Mouse (Mus musculus) heart, embryonic 11.5 days (tissue): ENCODE data around the gene Scnm1. TPM values are rescaled to one million over a fixed set of nuclear protein-coding genes. Genes with fewer than 3 reads are reported as not detected.

Experiments
- microRNA-seq: library from miRNA; unstranded; fragments of <30 nt; microRNA quantifications from one replicate; pipeline ENCODE4, GENCODE M21; 2016; ENCODE audit warnings: borderline number of aligned reads
- polyA plus RNA-seq: library from polyadenylated mRNA; unstranded; fragments of >200 nt; fragmentation: Nextera tagmentation; extraction: Ambion mirVana; gene quantifications from 2 replicates; pipeline ENCODE4 v1.2.1, GENCODE M21; 2014

Scnm1 gene
- polyA plus RNA-seq, 1 experiment from 2014 or later = 57.7 TPM

Small RNA genes within 50 kb of the gene (microRNA-seq; reads per million reads assigned to microRNA genes)
- not detected for gene Mir8099-1

Other genes with a start within 250 kb of the Scnm1 start
- gene Psmb4, start 247.1 kb downstream of the Scnm1 start, polyA plus RNA-seq = 293 and 305 TPM in 2 replicates
- 36.8 and 45.6 TPM in 2 replicates for gene Selenbp1, start 201.0 kb downstream of the Scnm1 start, polyA plus RNA-seq
- gene Rfx5, start 179.9 kb downstream of the Scnm1 start, polyA plus RNA-seq = 6.7 and 7.9 TPM in 2 replicates
- 12.9 and 18.5 TPM in 2 replicates for gene Pi4kb, start 159.3 kb downstream of the Scnm1 start, polyA plus RNA-seq
- gene Zfp687, start 118.6 kb downstream of the Scnm1 start, polyA plus RNA-seq = 16.2 and 19.6 TPM in 2 replicates
- 231 and 247 TPM in 2 replicates for gene Psmd4, start 91.4 kb downstream of the Scnm1 start, polyA plus RNA-seq
- gene Pip5k1a, start 27.1 kb downstream of the Scnm1 start, polyA plus RNA-seq = 11.8 and 14.0 TPM in 2 replicates
- 108 and 113 TPM in 2 replicates for gene Vps72, start 23.0 kb downstream of the Scnm1 start, polyA plus RNA-seq
- gene Tmod4, start 9.5 kb downstream of the Scnm1 start, polyA plus RNA-seq = 0.53 and 0.83 TPM in 2 replicates
- 6.5 and 7.6 TPM in 2 replicates for gene Lysmd1, start 77 bp upstream of the Scnm1 start, polyA plus RNA-seq
- 0.79 and 1.5 TPM in 2 replicates for gene Tnfaip8l2, start 8.3 kb upstream of the Scnm1 start, polyA plus RNA-seq
- gene Sema6c, start 26.4 kb upstream of the Scnm1 start, polyA plus RNA-seq = 2.2 and 2.8 TPM in 2 replicates
- gene Gabpb2, start 83.9 kb upstream of the Scnm1 start, polyA plus RNA-seq = 5.4 and 7.2 TPM in 2 replicates
- 62.3 and 68.9 TPM in 2 replicates for gene Cdc42se1, start 94.7 kb upstream of the Scnm1 start, polyA plus RNA-seq
- 16.4 and 21.0 TPM in 2 replicates for gene Mllt11, start 98.2 kb upstream of the Scnm1 start, polyA plus RNA-seq
- gene Gm128, start 107.6 kb upstream of the Scnm1 start, polyA plus RNA-seq = 0.30 and 0.62 TPM in 2 replicates
- not detected in 2 replicates for gene Bnipl, start 117.2 kb upstream of the Scnm1 start, polyA plus RNA-seq
- gene Mindy1, start 147.3 kb upstream of the Scnm1 start, polyA plus RNA-seq = 24.3 and 25.1 TPM in 2 replicates
- 24.7 and 32.2 TPM in 2 replicates for gene Prune1, start 148.1 kb upstream of the Scnm1 start, polyA plus RNA-seq
- gene Anxa9, start 173.2 kb upstream of the Scnm1 start, polyA plus RNA-seq = 0.84 and 1.5 TPM in 2 replicates
- gene Cers2, start 180.8 kb upstream of the Scnm1 start, polyA plus RNA-seq = 117 and 125 TPM in 2 replicates
- gene Setdb1, start 223.2 kb upstream of the Scnm1 start, polyA plus RNA-seq = 31.6 and 37.6 TPM in 2 replicates